9 mouse cellular contexts compared by ENCODE assay signal in genomic region chr7:109969542-109969941, GRCm38 (mm10). TPM values are rescaled to one million over a fixed set of nuclear protein-coding genes. Genes with fewer than 3 reads are reported as not detected.
DNase-seq lines count a peak whose midpoint lies in the region; ATAC-seq lines count a peak whose summit lies in the region.
"Had no signal": no experiment of that assay in that cellular context is flagged by ENCODE, and none has a peak within 500 bp of the region (broad histone marks: within the 10 kb centered on the region; RNA-seq: fewer than 3 reads in every experiment).

No protein-coding gene starts in this region.

- H3K27ac ChIP-seq in hindbrain, embryonic 13.5 days, result peak overlapping the region; percentile 79
- no peak overlapping the region for H3K27ac ChIP-seq in hindbrain, embryonic 11.5 days (ENCODE audit: low read depth, low read length)
- peak overlapping the region; percentile 79 for H3K27ac ChIP-seq in embryonic facial prominence, embryonic 12.5 days
- H3K27ac ChIP-seq in forebrain, embryonic 15.5 days (replicated peaks), result peak overlapping the region; percentile 91
- H3K27ac ChIP-seq in midbrain, embryonic 15.5 days, result peak overlapping the region; percentile 65
- H3K27ac ChIP-seq in kidney, embryonic 14.5 days (ENCODE audit: low read depth, low read length), result no peak overlapping the region
- H3K27ac ChIP-seq: liver, embryonic 15.5 days had no signal

- H3K9me3 ChIP-seq in hindbrain, embryonic 13.5 days, result no peaks in the 10 kb centered on the region
- H3K9me3 ChIP-seq in hindbrain, embryonic 11.5 days (ENCODE audit: control insufficient read depth, low read length), result no peaks in the 10 kb centered on the region
- no peaks in the 10 kb centered on the region for H3K9me3 ChIP-seq in embryonic facial prominence, embryonic 12.5 days
- H3K9me3 ChIP-seq in forebrain, embryonic 15.5 days, result no peaks in the 10 kb centered on the region
- H3K9me3 ChIP-seq in midbrain, embryonic 15.5 days, result no peaks in the 10 kb centered on the region
- H3K9me3 ChIP-seq in kidney, embryonic 14.5 days (ENCODE audit: control insufficient read depth, low read length), result no peaks in the 10 kb centered on the region
- H3K9me3 ChIP-seq: liver, embryonic 15.5 days had no signal

- no peak for ATAC-seq in hindbrain, embryonic 13.5 days (ENCODE audit: low FRiP score)
- no peak for ATAC-seq in hindbrain, embryonic 11.5 days (ENCODE audit: low FRiP score)
- no peak for ATAC-seq in embryonic facial prominence, embryonic 12.5 days (ENCODE audit: insufficient number of reproducible peaks, insufficient read depth, low FRiP score, low TSS enrichment)
- ATAC-seq in forebrain, embryonic 15.5 days (replicated peaks), result no peak
- no peak for ATAC-seq in midbrain, embryonic 15.5 days (replicated peaks)
- no peak for ATAC-seq in kidney, embryonic 14.5 days (ENCODE audit: low FRiP score, low TSS enrichment)

- no peak overlapping the region for H3K9ac ChIP-seq in hindbrain, embryonic 13.5 days
- no peak overlapping the region for H3K9ac ChIP-seq in hindbrain, embryonic 11.5 days (ENCODE audit: low read depth, low read length)
- H3K9ac ChIP-seq in embryonic facial prominence, embryonic 12.5 days, result no peak overlapping the region
- no peak overlapping the region for H3K9ac ChIP-seq in forebrain, embryonic 15.5 days (replicated peaks)
- no peak overlapping the region for H3K9ac ChIP-seq in midbrain, embryonic 15.5 days
- H3K9ac ChIP-seq in kidney, embryonic 14.5 days (ENCODE audit: low read depth, low read length), result no peak overlapping the region
- H3K9ac ChIP-seq: liver, embryonic 15.5 days had no signal

- no peak overlapping the region for H3K4me2 ChIP-seq in hindbrain, embryonic 13.5 days
- no peak overlapping the region for H3K4me2 ChIP-seq in hindbrain, embryonic 11.5 days (replicated peaks; ENCODE audit: low read depth, low read length)
- H3K4me2 ChIP-seq in embryonic facial prominence, embryonic 12.5 days (replicated peaks), result no peak overlapping the region
- H3K4me2 ChIP-seq in forebrain, embryonic 15.5 days (replicated peaks), result no peak overlapping the region
- H3K4me2 ChIP-seq in midbrain, embryonic 15.5 days, result no peak overlapping the region
- no peak overlapping the region for H3K4me2 ChIP-seq in kidney, embryonic 14.5 days (replicated peaks; ENCODE audit: low read depth, low read length)
- H3K4me2 ChIP-seq: liver, embryonic 15.5 days had no signal

- H3K4me1 ChIP-seq in hindbrain, embryonic 13.5 days (replicated peaks), result peaks cover 17% of the 10 kb centered on the region
- no peaks in the 10 kb centered on the region for H3K4me1 ChIP-seq in hindbrain, embryonic 11.5 days (replicated peaks; ENCODE audit: control insufficient read depth, insufficient read depth, low read length)
- H3K4me1 ChIP-seq in embryonic facial prominence, embryonic 12.5 days, result peaks cover 16% of the 10 kb centered on the region
- peaks cover 21% of the 10 kb centered on the region for H3K4me1 ChIP-seq in forebrain, embryonic 15.5 days
- H3K4me1 ChIP-seq in midbrain, embryonic 15.5 days, result peaks cover 10% of the 10 kb centered on the region; the same call in 1 of the 2 replicates
- H3K4me1 ChIP-seq in kidney, embryonic 14.5 days (ENCODE audit: control insufficient read depth, insufficient read depth, low read length), result 0 out of 2 replicates have a peak, but pooled peaks cover 2% of the 10 kb centered on the region
- H3K4me1 ChIP-seq: liver, embryonic 15.5 days had no signal

- peaks cover 9% of the 10 kb centered on the region for H3K36me3 ChIP-seq in hindbrain, embryonic 13.5 days
- no peaks in the 10 kb centered on the region for H3K36me3 ChIP-seq in hindbrain, embryonic 11.5 days (ENCODE audit: control insufficient read depth, insufficient read depth, low read length)
- peaks cover 6% of the 10 kb centered on the region; the same call in 1 of the 2 replicates for H3K36me3 ChIP-seq in embryonic facial prominence, embryonic 12.5 days
- H3K36me3 ChIP-seq in forebrain, embryonic 15.5 days, result peaks cover 3% of the 10 kb centered on the region
- peaks cover 5% of the 10 kb centered on the region; the same call in 1 of the 2 replicates for H3K36me3 ChIP-seq in midbrain, embryonic 15.5 days (replicated peaks)
- peaks cover 8% of the 10 kb centered on the region; the same call in 1 of the 2 replicates for H3K36me3 ChIP-seq in kidney, embryonic 14.5 days (ENCODE audit: control insufficient read depth, insufficient read depth, low read length)

- DNase-seq in hindbrain, embryonic 11.5 days (ENCODE audit: low spot score), result no peak
- no peak for DNase-seq in thymus, postnatal 14 days
- DNase-seq: right cerebral cortex, postnatal 25 days had no signal

- no peaks in the 10 kb centered on the region for H3K27me3 ChIP-seq in hindbrain, embryonic 13.5 days
- no peaks in the 10 kb centered on the region for H3K27me3 ChIP-seq in hindbrain, embryonic 11.5 days (ENCODE audit: control insufficient read depth, insufficient read depth, low read length)
- no peaks in the 10 kb centered on the region for H3K27me3 ChIP-seq in embryonic facial prominence, embryonic 12.5 days
- H3K27me3 ChIP-seq in forebrain, embryonic 15.5 days, result no peaks in the 10 kb centered on the region
- no peaks in the 10 kb centered on the region for H3K27me3 ChIP-seq in midbrain, embryonic 15.5 days (replicated peaks)
- H3K27me3 ChIP-seq in kidney, embryonic 14.5 days (ENCODE audit: control insufficient read depth, insufficient read depth, low read length), result no peaks in the 10 kb centered on the region
- H3K27me3 ChIP-seq: liver, embryonic 15.5 days had no signal

- H3K4me3 ChIP-seq in hindbrain, embryonic 13.5 days, result no peak overlapping the region
- no peak overlapping the region for H3K4me3 ChIP-seq in hindbrain, embryonic 11.5 days (ENCODE audit: low read depth, low read length)
- H3K4me3 ChIP-seq in embryonic facial prominence, embryonic 12.5 days, result no peak overlapping the region
- no peak overlapping the region for H3K4me3 ChIP-seq in forebrain, embryonic 15.5 days
- no peak overlapping the region for H3K4me3 ChIP-seq in midbrain, embryonic 15.5 days
- H3K4me3 ChIP-seq in kidney, embryonic 14.5 days (ENCODE audit: low read length), result no peak overlapping the region
- H3K4me3 ChIP-seq: liver, embryonic 15.5 days had no signal

RNA-seq across cellular contexts. Expression of gene Dennd5a, which starts 9.3 kb away (rescaled TPM):
- 41.6 and 42.5 TPM in 2 replicates for polyA plus RNA-seq in hindbrain, embryonic 13.5 days (2015; fragmentation: Nextera tagmentation; extraction: Ambion mirVana)
- 52.5 and 57.3 TPM in 2 replicates for polyA plus RNA-seq in hindbrain, embryonic 11.5 days (2014; fragmentation: Nextera tagmentation; extraction: Ambion mirVana)
- 42.0 and 51.4 TPM in 2 replicates for polyA plus RNA-seq in embryonic facial prominence, embryonic 12.5 days (2016; fragmentation: Nextera tagmentation; extraction: Ambion mirVana)
- 47.3 and 54.1 TPM in 2 replicates for polyA plus RNA-seq in forebrain, embryonic 15.5 days (2015; fragmentation: Nextera tagmentation; extraction: Ambion mirVana)
- 41.7 and 46.2 TPM in 2 replicates for polyA plus RNA-seq in midbrain, embryonic 15.5 days (2015; fragmentation: Nextera tagmentation; extraction: Ambion mirVana)
- 38.9 and 43.4 TPM in 2 replicates for polyA plus RNA-seq in kidney, embryonic 14.5 days (2014; fragmentation: Nextera tagmentation; extraction: Ambion mirVana)

RNA-seq across cellular contexts. Expression of gene Tmem41b, which starts 17.2 kb away (rescaled TPM):
- polyA plus RNA-seq in hindbrain, embryonic 13.5 days (2015; fragmentation: Nextera tagmentation; extraction: Ambion mirVana), result 69.5 and 75.6 TPM in 2 replicates
- 78.4 and 84.8 TPM in 2 replicates for polyA plus RNA-seq in hindbrain, embryonic 11.5 days (2014; fragmentation: Nextera tagmentation; extraction: Ambion mirVana)
- 73.5 and 74.8 TPM in 2 replicates for polyA plus RNA-seq in embryonic facial prominence, embryonic 12.5 days (2016; fragmentation: Nextera tagmentation; extraction: Ambion mirVana)
- polyA plus RNA-seq in forebrain, embryonic 15.5 days (2015; fragmentation: Nextera tagmentation; extraction: Ambion mirVana), result 65.0 and 65.1 TPM in 2 replicates
- 58.1 and 63.1 TPM in 2 replicates for polyA plus RNA-seq in midbrain, embryonic 15.5 days (2015; fragmentation: Nextera tagmentation; extraction: Ambion mirVana)
- 48.7 and 72.5 TPM in 2 replicates for polyA plus RNA-seq in kidney, embryonic 14.5 days (2014; fragmentation: Nextera tagmentation; extraction: Ambion mirVana)

RNA-seq across cellular contexts. Expression of gene Ipo7, which starts 48.5 kb away (rescaled TPM):
- polyA plus RNA-seq in hindbrain, embryonic 13.5 days (2015; fragmentation: Nextera tagmentation; extraction: Ambion mirVana), result 42.2 and 42.7 TPM in 2 replicates
- 23.2 and 32.7 TPM in 2 replicates for polyA plus RNA-seq in hindbrain, embryonic 11.5 days (2014; fragmentation: Nextera tagmentation; extraction: Ambion mirVana)
- 42.4 and 45.1 TPM in 2 replicates for polyA plus RNA-seq in embryonic facial prominence, embryonic 12.5 days (2016; fragmentation: Nextera tagmentation; extraction: Ambion mirVana)
- polyA plus RNA-seq in forebrain, embryonic 15.5 days (2015; fragmentation: Nextera tagmentation; extraction: Ambion mirVana), result 46.4 and 46.9 TPM in 2 replicates
- polyA plus RNA-seq in midbrain, embryonic 15.5 days (2015; fragmentation: Nextera tagmentation; extraction: Ambion mirVana), result 40.3 and 43.1 TPM in 2 replicates
- polyA plus RNA-seq in kidney, embryonic 14.5 days (2014; fragmentation: Nextera tagmentation; extraction: Ambion mirVana), result 21.9 and 22.5 TPM in 2 replicates

Comparison
In these comparisons a context has a peak if more than half of its experiments do, and no peak if none do; other contexts are left out.
1. H3K27ac ChIP-seq: peak in hindbrain, embryonic 13.5 days (single experiment), embryonic facial prominence, embryonic 12.5 days (single experiment), forebrain, embryonic 15.5 days (single experiment) and midbrain, embryonic 15.5 days (single experiment); none in hindbrain, embryonic 11.5 days (single experiment) and kidney, embryonic 14.5 days (single experiment).